Comparison of ENCODE assay signal across 10 mouse cellular contexts in genomic region chr5:112660924-112661431, GRCm38 (mm10).
DNase-seq lines count a peak whose midpoint lies in the region; ATAC-seq and TF ChIP-seq lines count a peak whose summit lies in the region.
"Had no signal": no experiment of that assay in that cellular context is flagged by ENCODE, and none has a peak within 500 bp of the region (broad histone marks: within the 10 kb centered on the region; RNA-seq: fewer than 3 reads in every experiment).

No protein-coding gene starts in this region.

- TF ChIP-seq POLR2A in heart, adult 2 months (IDR thresholded peaks at IDR 0.05; ENCODE audit: insufficient read depth, low read depth, low read length): no peak
- no peak for TF ChIP-seq POLR2A in ES-Bruce4 (IDR thresholded peaks at IDR 0.05; ENCODE audit: insufficient read depth, low read length)

- TF ChIP-seq CTCF in heart, adult 2 months (IDR thresholded peaks at IDR 0.05): peak; percentile 35; the same call in 1 of the 2 replicates
- peak; percentile 32 for TF ChIP-seq CTCF in ES-Bruce4 (IDR thresholded peaks at IDR 0.05; ENCODE audit: low read depth, low read length)

- WGBS in heart, adult 2 months: 46% methylated on average over 10 of the region's 10 CpGs
- 13% methylated on average over 10 of the region's 10 CpGs for WGBS in forebrain, embryonic 14.5 days
- 30% methylated on average over 10 of the region's 10 CpGs for WGBS in midbrain, embryonic 12.5 days

- H3K4me3 ChIP-seq in heart, adult 2 months: no peak overlapping the region
- peak overlapping the region; percentile 44 for H3K4me3 ChIP-seq in ES-Bruce4 (ENCODE audit: low read depth, low read length)
- no peak overlapping the region for H3K4me3 ChIP-seq in forebrain, embryonic 14.5 days (ENCODE audit: low read depth, low read length)
- H3K4me3 ChIP-seq in midbrain, embryonic 12.5 days: no peak overlapping the region

- H3K79me2 ChIP-seq in heart, adult 2 months (replicated peaks; ENCODE audit: control insufficient read depth, insufficient read depth, low read length): no peaks in the 10 kb centered on the region

- H3K4me1 ChIP-seq in heart, adult 2 months (ENCODE audit: control insufficient read depth, insufficient read depth, low read length): no peaks in the 10 kb centered on the region
- H3K4me1 ChIP-seq in ES-Bruce4 (ENCODE audit: control insufficient read depth, insufficient read depth, low read length): no peaks in the 10 kb centered on the region
- peaks cover 21% of the 10 kb centered on the region for H3K4me1 ChIP-seq in forebrain, embryonic 14.5 days (ENCODE audit: control insufficient read depth, insufficient read depth, low read length)
- H3K4me1 ChIP-seq in midbrain, embryonic 12.5 days: peaks cover 42% of the 10 kb centered on the region

- no peak for TF ChIP-seq EP300 in heart, adult 2 months (IDR thresholded peaks at IDR 0.05; ENCODE audit: insufficient read depth, low read depth, low read length)
- TF ChIP-seq EP300 in ES-Bruce4 (IDR thresholded peaks at IDR 0.05; ENCODE audit: insufficient read depth, low read depth, low read length): no peak

- H3K9me3 ChIP-seq in ES-Bruce4 (replicated peaks; ENCODE audit: control insufficient read depth, insufficient read depth, low read length, poor library complexity, severe bottlenecking): no peaks in the 10 kb centered on the region
- H3K9me3 ChIP-seq in forebrain, embryonic 14.5 days (replicated peaks; ENCODE audit: control insufficient read depth, low read length): no peaks in the 10 kb centered on the region
- H3K9me3 ChIP-seq in midbrain, embryonic 12.5 days: no peaks in the 10 kb centered on the region

- H3K4me2 ChIP-seq in forebrain, embryonic 14.5 days (ENCODE audit: low read length): peak overlapping the region; percentile 16; the same call in 1 of the 2 replicates
- H3K4me2 ChIP-seq in midbrain, embryonic 12.5 days (replicated peaks): peak overlapping the region; percentile 11; the same call in 1 of the 2 replicates

- intact Hi-C loops in heart, adult 2 months (cut with DNase I): no loop called here
- intact Hi-C loops in heart, postnatal 14 days (cut with DNase I): no loop called here

- H3K27ac ChIP-seq in heart, adult 2 months: no peak overlapping the region
- no peak overlapping the region for H3K27ac ChIP-seq in ES-Bruce4 (ENCODE audit: insufficient read depth, low read length)
- H3K27ac ChIP-seq in forebrain, embryonic 14.5 days (ENCODE audit: low read depth, low read length): peak overlapping the region; percentile 44
- H3K27ac ChIP-seq in midbrain, embryonic 12.5 days (replicated peaks): peak overlapping the region; percentile 61

- no peaks in the 10 kb centered on the region; the same call in 1 of the 2 replicates for H3K27me3 ChIP-seq in heart, adult 2 months (ENCODE audit: control insufficient read depth, insufficient read depth, low read length)
- H3K27me3 ChIP-seq in ES-Bruce4 (ENCODE audit: control insufficient read depth, insufficient read depth, low read length, poor library complexity, severe bottlenecking): no peaks in the 10 kb centered on the region
- H3K27me3 ChIP-seq in forebrain, embryonic 14.5 days (replicated peaks; ENCODE audit: control insufficient read depth, insufficient read depth, low read length): no peaks in the 10 kb centered on the region
- H3K27me3 ChIP-seq in midbrain, embryonic 12.5 days: peaks cover 12% of the 10 kb centered on the region; the same call in 1 of the 2 replicates

- DNase-seq in heart, adult 2 months: no peak
- no peak for DNase-seq in heart, postnatal 14 days
- DNase-seq in forebrain, embryonic 14.5 days (ENCODE audit: low spot score): peak; percentile 86
- DNase-seq in thymus, postnatal 25 days: no peak
- no peak for DNase-seq in adrenal gland, adult 18-20 months (ENCODE audit: low spot score in 2 of 2)
- no peak for DNase-seq in heart, adult 11 months
- DNase-seq: B cell, adult 2 months; kidney, postnatal 36 days had no signal

- no peaks in the 10 kb centered on the region for H3K36me3 ChIP-seq in heart, adult 2 months (ENCODE audit: control insufficient read depth, insufficient read depth, low read length)
- no peaks in the 10 kb centered on the region for H3K36me3 ChIP-seq in ES-Bruce4 (ENCODE audit: control insufficient read depth, insufficient read depth, low read length, poor library complexity, severe bottlenecking)
- H3K36me3 ChIP-seq in forebrain, embryonic 14.5 days (ENCODE audit: control insufficient read depth, insufficient read depth, low read length): no peaks in the 10 kb centered on the region
- no peaks in the 10 kb centered on the region for H3K36me3 ChIP-seq in midbrain, embryonic 12.5 days

- H3K9ac ChIP-seq in heart, adult 2 months (ENCODE audit: low read depth, low read length): no peak overlapping the region
- no peak overlapping the region for H3K9ac ChIP-seq in ES-Bruce4 (ENCODE audit: low read depth, poor library complexity, severe bottlenecking)
- no peak overlapping the region for H3K9ac ChIP-seq in forebrain, embryonic 14.5 days (ENCODE audit: low read length)
- H3K9ac ChIP-seq in midbrain, embryonic 12.5 days (replicated peaks): no peak overlapping the region

- peak; percentile 73 for ATAC-seq in forebrain, embryonic 14.5 days
- peak; percentile 49 for ATAC-seq in midbrain, embryonic 12.5 days (ENCODE audit: low FRiP score, low read depth)

Comparison
In these comparisons a context has a peak if more than half of its experiments do, and no peak if none do; other contexts are left out.
1. H3K27ac ChIP-seq: peak in forebrain, embryonic 14.5 days (single experiment) and midbrain, embryonic 12.5 days (single experiment); none in heart, adult 2 months (single experiment) and ES-Bruce4 (single experiment).